Mouse (Mus musculus) adrenal gland, postnatal 25 days (tissue): Measurements from ENCODE around the gene Ccnb3. TPM values are rescaled to one million over a fixed set of nuclear protein-coding genes. Genes with fewer than 3 reads are reported as not detected.
"Not testable (repeated sequence)": the region's sequence is repeated elsewhere in the genome, so short reads cannot be mapped to it uniquely, and the experiment has no call there.

Source experiments
- DNase-seq: peaks from one replicate; pipeline ENCODE4 v3.0.0; 2021; ENCODE audit warnings: mixed read lengths
- long read RNA-seq: library from polyadenylated mRNA; stranded (forward); transcript quantifications from one replicate; pipeline ENCODE4 v2.0.0, GENCODE M21; 2021
- total RNA-seq: library from RNA; stranded (reverse); gene quantifications from 2 replicates; pipeline ENCODE4 v1.2.3, GENCODE M21; 2021

Ccnb3 gene
- total RNA-seq = 0.19 and 0.27 TPM in 2 replicates
- long read RNA-seq = 0 reads

DNA sequence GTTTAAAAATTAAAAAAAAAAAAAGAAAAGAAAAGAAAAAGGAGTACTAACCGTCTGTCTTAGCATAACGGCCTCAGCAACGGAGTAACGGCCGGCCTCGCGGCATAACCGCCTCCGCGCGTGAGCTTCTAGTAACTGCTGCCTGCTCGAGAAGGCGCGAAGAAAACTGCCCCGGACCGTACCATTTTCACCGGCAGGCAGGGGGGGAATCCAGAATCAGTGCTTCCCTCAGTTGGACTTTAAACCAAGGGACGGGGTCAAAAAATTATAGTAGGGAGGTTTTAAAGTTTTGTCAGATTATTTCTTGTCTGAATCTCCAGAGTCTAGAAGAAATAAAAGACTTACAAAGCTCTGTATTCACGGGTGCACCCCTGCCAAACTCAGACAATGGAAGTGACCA lies at the start of gene Ccnb3:
Ccnb3 (minus strand) TSS at position 101 of the 400 bp plus-strand sequence.
- DNase-seq = no peak

DNA sequence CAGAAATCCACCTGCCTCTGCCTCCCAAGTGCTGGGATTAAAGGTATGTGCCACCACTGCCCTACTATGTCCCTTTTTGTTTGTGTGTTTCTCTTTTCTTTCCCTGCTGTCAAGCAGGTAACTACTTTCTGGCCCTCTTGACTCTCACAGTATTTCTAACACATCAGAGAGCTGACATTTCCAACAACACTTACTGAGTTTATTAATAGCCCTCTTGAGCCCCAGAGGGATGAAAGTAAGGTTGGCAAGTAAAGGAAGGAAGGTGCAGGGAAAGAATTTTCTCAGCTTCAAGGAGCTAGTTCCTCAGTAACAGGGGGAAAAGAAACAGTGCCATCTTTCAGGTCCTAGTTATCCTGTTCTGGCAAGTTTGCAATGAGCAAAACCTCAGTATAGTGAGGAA lies 48.9 kb upstream of the Ccnb3 start:
- DNase-seq = no peak

DNA sequence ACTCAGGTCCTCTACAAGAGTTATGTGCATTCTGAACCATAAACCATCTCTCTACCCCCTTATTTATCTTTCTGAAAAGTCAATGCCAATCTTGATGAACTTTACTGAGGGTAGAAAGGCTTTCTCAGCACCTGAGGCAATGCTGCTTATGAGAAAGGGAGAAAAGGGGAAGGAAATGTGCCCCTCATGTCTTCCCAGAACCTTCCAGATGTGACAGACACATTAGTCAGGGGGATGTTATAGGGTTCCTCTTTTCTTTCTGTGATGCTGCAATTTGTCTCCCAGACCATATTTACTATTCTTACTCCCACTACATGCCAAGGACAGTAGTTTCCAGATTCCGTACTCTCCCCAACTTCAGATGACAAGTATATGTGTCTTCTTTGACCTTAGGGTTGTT lies 44.5 kb upstream of the Ccnb3 start:
- DNase-seq = no peak

DNA sequence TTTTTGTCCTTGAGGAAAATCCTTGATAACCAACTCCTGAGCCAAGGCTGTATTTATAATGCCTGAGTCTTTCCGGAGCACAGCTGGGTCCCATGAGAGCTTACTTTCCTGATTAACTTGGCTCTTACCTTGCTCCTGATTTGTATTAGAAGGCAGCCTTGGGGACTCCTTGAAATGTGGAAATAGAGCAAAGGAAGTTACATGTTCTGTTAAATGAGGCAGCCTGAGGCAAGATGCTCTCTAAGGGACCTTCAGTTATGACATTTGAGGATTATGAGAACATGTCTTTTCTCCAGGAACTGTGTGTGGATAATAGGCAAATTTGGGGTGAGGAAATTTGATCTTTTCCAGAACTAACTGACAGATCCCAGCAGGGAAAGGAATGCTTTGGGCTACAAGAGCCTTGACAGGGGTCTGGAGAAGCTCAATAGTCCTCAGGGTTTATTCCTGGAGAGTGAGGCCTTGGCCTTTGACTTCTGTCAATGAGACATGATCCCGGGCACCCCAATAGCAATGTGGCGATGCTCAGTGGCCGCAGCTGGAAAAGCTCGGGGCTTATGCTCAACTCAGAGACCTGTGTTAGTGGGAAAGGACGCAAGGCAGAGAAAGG lies 38.5 kb upstream of the Ccnb3 start:
- DNase-seq = no peak

DNA sequence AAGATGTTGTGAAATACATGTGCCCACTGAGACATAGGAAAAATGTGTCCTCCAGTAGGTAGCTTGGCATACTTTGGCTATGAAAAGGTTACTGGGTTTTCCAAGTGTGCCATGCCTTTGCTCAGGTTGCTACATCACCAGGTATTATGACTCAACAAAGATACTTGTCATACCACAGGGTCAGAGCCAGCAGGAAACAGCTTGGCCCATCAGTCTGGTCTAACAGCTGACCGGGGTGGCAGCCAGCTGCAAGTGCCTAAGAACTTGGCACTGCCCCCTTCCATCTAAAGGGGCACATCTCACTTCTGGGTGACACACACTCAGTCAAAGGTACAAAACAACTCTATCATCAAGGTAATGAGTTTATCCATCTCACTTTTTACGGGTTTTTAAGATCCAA lies 26.6 kb upstream of the Ccnb3 start:
- no peak for DNase-seq

DNA sequence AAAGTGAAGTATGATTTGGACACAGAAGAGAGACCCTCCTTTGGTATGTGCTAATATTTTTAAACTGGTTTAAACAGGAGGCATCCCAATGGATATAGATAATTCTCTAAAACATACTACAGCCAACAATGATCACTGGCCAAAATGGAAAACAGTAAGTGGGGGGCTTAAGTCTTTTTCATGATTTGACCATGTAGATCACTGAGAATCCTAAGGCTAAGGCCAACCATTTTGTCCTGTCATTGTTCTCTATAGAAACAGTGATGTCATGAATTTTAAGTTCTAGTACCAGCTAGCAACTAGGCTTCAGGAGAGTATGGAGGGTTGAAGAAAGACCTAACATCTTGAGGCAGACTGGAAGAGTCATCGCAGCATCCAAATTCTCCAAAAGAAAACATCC lies 25.8 kb upstream of the Ccnb3 start, which contains the start of gene Akap4:
Akap4 (plus strand) TSS at position 301 of the 400 bp plus-strand sequence.
- DNase-seq = no peak

DNA sequence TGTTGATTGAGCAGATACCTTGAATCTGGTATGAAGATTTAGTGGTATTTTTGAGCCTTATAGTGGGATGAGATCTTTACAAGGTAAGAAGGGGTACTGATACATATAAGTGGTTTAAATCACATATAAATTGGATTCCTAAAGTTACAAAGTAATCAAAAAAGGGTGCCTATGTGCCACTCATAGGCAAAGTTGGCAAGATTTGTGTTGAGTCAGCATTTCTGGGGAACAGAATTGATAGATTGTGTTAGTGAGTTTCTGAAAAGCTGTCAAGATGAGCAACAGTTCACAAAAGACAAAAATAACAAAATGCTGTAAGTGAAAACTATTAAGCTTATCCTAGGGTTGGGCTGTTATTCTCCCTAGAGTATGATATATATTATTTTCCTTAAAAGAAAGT lies 22.7 kb upstream of the Ccnb3 start:
- DNase-seq = no peak

DNA sequence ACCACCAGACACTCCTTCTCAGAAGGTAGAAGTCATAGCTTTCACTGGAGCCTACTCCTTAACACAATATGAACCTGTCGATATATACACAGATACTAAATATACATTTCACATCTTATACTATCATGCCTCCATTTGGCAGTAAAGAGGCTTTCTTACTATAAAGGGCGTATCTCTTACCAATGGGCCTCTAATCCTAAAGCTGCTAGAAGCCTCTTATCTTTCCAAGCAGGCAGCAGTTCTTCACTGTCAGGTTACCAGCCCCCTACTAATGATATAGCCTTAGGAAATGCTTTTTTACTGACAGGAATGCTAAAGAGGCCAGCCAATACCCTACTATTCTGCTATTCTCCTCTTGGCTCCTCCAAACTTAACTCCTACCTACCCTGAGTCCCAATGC lies 16.2 kb upstream of the Ccnb3 start:
- DNase-seq = no peak

DNA sequence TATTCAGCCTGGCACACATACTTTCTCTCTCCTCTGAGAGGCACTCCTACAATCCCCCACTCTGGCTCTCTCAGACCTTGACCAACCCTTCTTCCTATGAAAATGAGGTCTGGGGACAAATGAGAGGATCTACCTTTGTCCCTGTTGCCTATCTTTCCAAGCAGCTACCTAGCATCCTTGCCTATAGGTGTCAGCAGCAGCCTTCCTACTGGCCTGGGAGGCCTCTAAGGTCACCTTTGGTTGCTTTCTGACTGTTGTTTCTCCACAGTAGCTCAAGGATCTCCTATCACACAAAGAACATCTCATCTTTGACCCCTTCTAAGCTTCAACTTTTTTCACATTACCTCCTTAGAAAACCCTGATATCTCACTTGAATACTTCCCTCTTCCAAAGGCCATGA lies 15.6 kb upstream of the Ccnb3 start:
- DNase-seq = no peak

DNA sequence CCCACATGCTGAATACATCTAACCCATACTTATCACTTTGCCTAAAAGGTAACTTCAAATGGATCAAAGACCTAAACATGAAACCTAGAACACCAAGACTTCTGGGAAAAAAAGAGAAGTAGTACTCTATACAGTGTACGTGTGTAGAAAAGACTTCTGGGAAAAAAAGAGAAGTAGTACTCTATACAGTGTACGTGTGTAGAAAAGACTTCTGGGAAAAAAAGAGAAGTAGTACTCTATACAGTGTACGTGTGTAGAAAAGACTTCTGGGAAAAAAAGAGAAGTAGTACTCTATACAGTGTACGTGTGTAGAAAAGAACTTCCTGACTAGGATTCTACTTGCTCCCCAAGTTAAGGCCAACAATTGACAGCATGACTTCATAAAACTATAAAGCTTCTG lies 57.5 kb downstream of the Ccnb3 start:
- not testable (repeated sequence) for DNase-seq

DNA sequence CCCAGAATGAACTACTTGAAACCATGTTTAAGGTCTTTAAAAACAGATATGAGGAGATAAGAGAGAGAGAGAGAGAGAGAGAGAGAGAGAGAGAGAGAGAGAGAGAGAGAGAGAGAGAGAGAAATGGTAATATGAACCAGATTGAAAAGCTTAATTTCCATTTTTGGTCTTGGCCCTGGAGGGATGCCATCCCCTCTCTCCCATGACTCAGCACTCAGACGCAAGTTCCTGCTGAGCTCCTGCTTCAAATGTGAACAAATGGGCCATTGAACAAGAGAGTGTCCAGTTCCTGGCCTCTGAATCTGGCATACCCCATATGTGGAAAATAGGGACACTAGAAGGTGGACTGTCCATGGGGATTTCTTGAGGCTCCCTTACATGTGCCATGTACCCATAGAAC lies 69.5 kb downstream of the Ccnb3 start:
- DNase-seq = peak; percentile 2

DNA sequence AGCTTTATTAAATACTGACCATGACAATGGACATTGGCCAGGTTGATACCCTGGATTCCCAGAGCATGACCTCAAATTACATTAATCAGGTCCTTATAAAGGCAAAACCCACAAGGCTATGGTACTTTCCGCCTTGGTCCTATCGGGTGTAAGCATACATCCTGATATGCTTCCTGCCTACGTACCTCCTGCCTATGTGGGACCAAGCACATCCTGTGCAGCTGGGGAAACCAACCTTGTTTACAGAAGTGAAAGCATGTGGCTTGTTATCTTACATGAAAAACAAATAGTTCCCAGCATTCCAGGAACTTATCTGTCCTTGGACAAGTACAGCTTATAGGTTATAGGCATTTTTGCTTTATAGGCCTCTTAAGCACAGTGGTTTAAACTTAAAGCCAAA lies 72.8 kb downstream of the Ccnb3 start:
- no peak for DNase-seq

Other genes starting within 250 kb of the Ccnb3 start
- gene Akap4, start 25.9 kb upstream of the Ccnb3 start, total RNA-seq = not detected in 2 replicates